Mouse (Mus musculus) inflammation-experienced regulatory T-cells, adult 6 months (primary cell): ENCODE measurements around the gene Vpreb1. TPM values are rescaled to one million over a fixed set of nuclear protein-coding genes. Genes with fewer than 3 reads are reported as not detected.
"Not testable (repeated sequence)": the region's sequence is repeated elsewhere in the genome, so short reads cannot be mapped to it uniquely, and the experiment has no call there.

Experiments
- ATAC-seq: one replicate; pipeline ENCODE4 v1.8.0; 2017
- polyA plus RNA-seq, 3 experiments: library from polyadenylated mRNA; unstranded; fragments of 100-300 nt; shearing (Covaris generic); gene quantifications; one replicate each; pipeline ENCODE4 v1.2.1; 2017

Vpreb1 gene
- 1 to 10 TPM in 2 of 3 experiments, not detected in 1; 1.2 to 1.4 TPM for polyA plus RNA-seq

GRCm38 (mm10) chr16:16870617-16871331, at the start of gene Vpreb1, which contains the start of gene Top3b:
TSS of gene Vpreb1 (minus strand) at chr16:16870843.
TSS of gene Top3b (plus strand) at chr16:16870736.
- peak; percentile 98 for ATAC-seq

GRCm38 (mm10) chr16:16918441-16919117, 47.9 kb upstream of the Vpreb1 start:
- no peak for ATAC-seq

GRCm38 (mm10) chr16:16913440-16913839, 42.8 kb upstream of the Vpreb1 start:
- no peak for ATAC-seq

- peak; percentile 90 for ATAC-seq
Observed at GRCm38 (mm10) chr16:16911641-16912597, 41.3 kb upstream of the Vpreb1 start.

GRCm38 (mm10) chr16:16907799-16908198, 37.2 kb upstream of the Vpreb1 start:
- ATAC-seq, result no peak

- no peak for ATAC-seq
Observed at GRCm38 (mm10) chr16:16903188-16903587, 32.5 kb upstream of the Vpreb1 start.

- ATAC-seq, result no peak
Observed at GRCm38 (mm10) chr16:16902329-16902728, 31.7 kb upstream of the Vpreb1 start.

GRCm38 (mm10) chr16:16897056-16897584, 26.5 kb upstream of the Vpreb1 start:
- ATAC-seq, result no peak

- ATAC-seq, result peak; percentile 95
Observed at GRCm38 (mm10) chr16:16896382-16897055, 25.9 kb upstream of the Vpreb1 start, which contains the start of gene Ppm1f. TSS of gene Ppm1f (plus strand) at chr16:16896469.

GRCm38 (mm10) chr16:16896015-16896381, 25.4 kb upstream of the Vpreb1 start:
- peak; percentile 21 for ATAC-seq

GRCm38 (mm10) chr16:16892366-16892765, 21.7 kb upstream of the Vpreb1 start:
- no peak for ATAC-seq

- no peak for ATAC-seq
Observed at GRCm38 (mm10) chr16:16888341-16888740, 17.7 kb upstream of the Vpreb1 start.

- no peak for ATAC-seq
Observed at GRCm38 (mm10) chr16:16879025-16879424, 8.4 kb upstream of the Vpreb1 start.

- ATAC-seq, result no peak
Observed at GRCm38 (mm10) chr16:16870241-16870616, 414 bp downstream of the Vpreb1 start.

GRCm38 (mm10) chr16:16865696-16866561, 4.7 kb downstream of the Vpreb1 start:
- ATAC-seq, result no peak

GRCm38 (mm10) chr16:16865217-16865616, 5.4 kb downstream of the Vpreb1 start:
- no peak for ATAC-seq

- ATAC-seq, result no peak
Observed at GRCm38 (mm10) chr16:16863978-16864377, 6.7 kb downstream of the Vpreb1 start, which contains the start of gene Igll1. TSS of gene Igll1 (minus strand) at chr16:16863985.

GRCm38 (mm10) chr16:16862288-16862687, 8.4 kb downstream of the Vpreb1 start:
- no peak for ATAC-seq

GRCm38 (mm10) chr16:16856731-16857476, 13.7 kb downstream of the Vpreb1 start:
- ATAC-seq, result no peak

GRCm38 (mm10) chr16:16856054-16856453, 14.6 kb downstream of the Vpreb1 start:
- not testable (repeated sequence) for ATAC-seq
